Mouse (Mus musculus): ENCODE measurements around the gene Nhlh1.

GRCm38 (mm10) chr1:172025201-172025904 lies 32.0 kb downstream of the Nhlh1 start:
- TF ChIP-seq CTCF (conservative IDR thresholded peaks at IDR 0.05; ENCODE audit: low read length), result no peak
- TF ChIP-seq NANOG (IDR thresholded peaks at IDR 0.05; ENCODE audit: borderline replicate concordance, low read length), result no peak

Data from E14TG2a.4 (cell line).